Mouse (Mus musculus) B cell, adult 2 months (primary cell): ENCODE results near the gene Fsd2.

Experiments used
- DNase-seq, 2 experiments: peaks; one replicate each; pipeline ENCODE4 v3.0.0; 2022

The Fsd2 gene

DNA sequence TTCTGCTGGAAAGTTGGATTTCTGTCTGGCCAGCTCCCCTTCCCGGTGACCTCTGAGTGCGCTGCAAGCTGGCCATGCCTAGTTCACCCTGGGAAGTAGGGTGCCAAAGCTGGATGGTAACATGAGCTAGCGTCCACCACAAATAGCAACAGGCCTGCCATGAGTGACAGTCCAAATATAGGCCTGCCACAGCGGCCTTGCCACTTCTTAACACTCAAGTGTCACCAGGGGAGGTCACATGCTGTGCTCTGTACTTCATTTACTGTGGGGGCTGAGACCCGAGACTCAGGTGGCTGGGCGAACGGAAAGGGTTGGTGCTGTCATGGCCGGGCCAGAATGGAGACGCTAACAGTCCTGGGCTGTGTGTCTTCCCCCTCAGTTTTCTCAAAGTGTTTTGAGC is at the start of gene Fsd2:
Gene Fsd2 (minus strand): TSS at position 53 of the 400 bp plus-strand sequence.
- no peak for DNase-seq

DNA sequence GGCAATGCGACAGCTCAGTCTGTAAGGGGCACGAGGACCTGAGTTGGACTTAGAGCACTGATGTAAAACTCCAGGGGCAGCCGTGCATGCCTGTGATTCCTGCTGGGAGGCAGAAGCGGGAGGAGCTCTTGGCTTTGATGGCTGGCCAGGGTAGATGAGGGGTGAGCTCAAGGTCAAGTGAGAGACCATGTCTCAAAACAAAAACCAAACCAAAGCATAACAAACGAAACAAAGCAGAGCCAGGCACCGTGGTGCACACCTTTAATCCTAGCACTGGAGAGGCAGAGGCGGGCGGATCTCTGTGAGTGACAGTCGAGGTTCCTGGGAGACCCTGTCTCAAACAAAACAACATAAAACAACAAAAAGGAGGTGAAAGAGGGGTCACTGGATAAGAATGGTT is 48.3 kb upstream of the Fsd2 start:
- no peak for DNase-seq

DNA sequence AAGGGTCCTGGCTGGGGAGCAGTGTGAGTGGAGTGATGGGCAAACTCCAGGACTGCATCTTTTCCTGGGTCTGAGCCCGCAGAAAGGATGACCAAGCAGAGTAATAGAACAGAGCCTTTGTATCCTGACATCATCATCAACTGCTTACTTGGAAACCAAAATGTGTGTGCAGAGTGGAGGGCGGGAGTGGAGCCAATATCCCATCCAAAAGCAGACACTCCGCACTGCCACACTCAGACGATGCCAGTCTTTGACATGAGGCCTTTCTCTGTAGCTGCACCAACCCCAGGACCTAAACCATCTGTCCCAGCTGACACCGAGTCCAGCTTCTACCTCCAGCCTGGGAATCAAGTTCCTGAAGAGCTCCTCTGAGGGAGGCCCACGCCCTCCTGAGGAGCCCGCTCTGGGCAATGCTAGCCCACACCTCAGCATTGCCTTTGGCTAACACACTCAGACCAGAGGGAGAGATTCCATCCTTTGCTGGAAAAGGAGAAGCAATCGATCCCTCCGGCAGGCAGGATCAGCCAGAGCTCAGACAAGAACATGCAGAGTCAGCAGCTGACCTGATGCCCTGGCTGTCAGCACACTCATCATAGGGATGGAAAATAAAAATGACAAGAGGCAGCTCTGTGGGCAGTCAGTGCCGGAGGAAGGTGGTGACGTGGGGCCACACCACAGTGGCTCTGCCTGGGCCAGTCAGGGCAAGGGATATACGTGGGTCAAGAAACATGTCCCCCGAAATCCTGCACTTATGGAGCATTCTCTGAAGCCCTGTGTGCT is 46.3 kb upstream of the Fsd2 start:
- DNase-seq = no peak

DNA sequence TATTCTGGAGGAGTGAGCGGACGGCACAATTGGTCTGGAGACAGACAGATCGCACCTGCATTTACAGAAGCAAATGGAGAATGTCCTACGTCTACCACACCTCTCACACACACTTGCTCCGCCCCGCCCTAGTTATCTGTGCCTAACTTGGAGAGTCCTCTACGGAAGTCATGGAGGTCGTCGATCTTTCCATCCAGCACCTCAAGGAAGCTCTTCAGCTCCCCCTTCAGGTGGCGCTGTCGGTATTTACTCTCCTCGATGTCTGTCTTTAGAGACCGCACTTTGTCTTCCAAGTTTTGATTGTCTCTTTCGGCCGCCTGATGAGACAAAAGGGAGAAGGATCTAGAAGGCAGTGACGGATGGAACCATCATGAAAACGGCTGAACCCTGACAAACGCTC is 43.4 kb upstream of the Fsd2 start:
- DNase-seq = peak in 1 of 2 experiments; percentile 5

DNA sequence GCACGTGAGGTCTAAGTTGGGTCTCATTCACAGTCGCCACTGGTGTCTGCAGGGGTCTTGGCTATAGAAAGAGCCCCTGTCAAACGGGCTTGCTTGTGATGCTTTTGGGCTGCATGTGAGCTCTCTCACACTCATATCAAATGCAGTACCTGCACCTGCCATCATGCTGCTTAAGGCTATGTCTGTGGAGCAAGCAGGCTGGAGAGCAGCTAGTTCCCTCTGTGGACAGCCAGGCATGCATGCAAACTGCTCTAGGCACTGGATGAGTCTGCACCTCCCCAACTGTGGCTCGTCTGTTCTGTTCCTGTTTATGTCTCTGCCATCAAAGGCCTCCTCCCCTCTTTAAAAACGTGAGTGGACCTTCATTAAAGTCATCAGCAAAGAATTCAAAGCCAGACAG is 39.7 kb upstream of the Fsd2 start:
- DNase-seq = no peak

DNA sequence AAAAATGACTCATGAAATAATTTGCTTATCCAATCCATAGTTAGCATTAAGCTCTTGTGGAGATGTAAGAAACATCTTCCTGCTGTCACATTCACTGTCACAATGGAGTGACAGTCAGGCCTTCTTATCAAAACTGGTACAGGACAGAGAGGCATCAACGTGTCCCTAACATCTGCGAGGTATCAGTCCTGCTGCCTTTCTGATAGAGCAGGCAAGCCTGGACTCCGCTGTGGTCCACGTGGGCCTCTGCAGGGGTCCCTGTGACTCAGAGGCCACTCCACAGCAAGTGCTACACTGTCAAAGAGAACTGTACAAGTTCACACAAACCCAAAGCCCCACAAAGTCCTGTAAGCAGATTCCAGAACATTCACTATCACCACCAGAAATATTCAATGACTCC is 38.7 kb upstream of the Fsd2 start:
- DNase-seq = no peak

DNA sequence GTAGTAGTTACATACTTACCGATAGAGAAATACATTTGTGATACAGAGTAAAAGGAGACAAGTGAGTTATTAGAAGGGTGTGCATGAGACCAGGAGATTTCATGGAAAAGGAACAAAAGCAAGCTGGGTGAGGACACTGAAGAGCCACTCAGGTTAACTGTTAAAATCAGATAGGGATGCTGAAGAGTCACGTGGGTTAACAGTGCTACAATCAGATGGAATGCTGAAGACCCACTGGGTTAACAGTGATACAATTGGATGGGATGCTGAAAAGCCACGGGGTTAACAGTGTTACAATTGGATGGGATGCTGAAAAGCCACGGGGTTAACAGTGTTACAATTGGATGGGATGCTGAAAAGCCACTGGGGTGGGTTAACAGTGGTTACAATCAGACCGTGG is 38.2 kb upstream of the Fsd2 start:
- DNase-seq = no peak

DNA sequence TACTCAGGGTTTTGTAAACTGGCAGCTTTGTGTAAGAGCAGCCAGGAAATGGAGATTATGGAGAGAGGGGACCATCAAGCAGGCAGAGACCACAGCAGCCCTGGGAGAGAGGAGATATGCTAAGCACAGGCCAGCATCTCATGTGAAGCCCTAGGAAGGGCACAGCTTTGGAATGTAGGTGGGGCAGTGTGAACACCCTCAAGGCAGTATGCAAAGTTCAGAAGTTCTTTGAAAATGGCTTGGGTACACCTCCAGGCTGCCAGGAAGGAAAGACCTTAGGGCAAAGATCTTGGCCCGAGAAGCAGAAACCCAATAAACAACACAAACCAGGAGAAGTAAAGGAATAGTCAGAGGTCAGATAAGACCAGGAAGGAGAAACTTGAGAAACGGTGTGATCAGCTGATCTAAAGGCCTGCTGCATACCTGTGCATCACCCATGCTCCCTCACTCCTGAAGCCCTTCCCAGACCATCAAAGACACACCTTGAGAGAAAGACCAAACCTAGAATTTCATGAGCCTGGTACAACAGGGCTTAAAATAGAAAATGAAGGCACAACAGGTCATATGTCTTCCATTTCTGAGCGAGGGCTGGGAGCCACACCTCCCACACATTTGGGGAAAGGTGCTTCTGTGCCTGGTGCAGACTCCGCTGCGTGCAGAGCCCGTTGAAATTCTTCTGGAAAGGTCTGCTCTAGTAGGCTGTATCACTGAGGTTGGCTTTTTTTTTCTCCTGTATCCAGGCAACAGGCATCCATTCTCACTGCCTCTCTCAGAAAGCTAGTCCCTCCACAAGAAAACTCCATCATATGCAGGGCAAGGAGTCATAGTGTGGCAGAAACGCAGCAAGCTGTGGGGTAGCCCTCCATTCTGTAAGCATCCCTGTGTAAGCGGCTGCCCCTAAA is 32.9 kb upstream of the Fsd2 start:
- DNase-seq = no peak

DNA sequence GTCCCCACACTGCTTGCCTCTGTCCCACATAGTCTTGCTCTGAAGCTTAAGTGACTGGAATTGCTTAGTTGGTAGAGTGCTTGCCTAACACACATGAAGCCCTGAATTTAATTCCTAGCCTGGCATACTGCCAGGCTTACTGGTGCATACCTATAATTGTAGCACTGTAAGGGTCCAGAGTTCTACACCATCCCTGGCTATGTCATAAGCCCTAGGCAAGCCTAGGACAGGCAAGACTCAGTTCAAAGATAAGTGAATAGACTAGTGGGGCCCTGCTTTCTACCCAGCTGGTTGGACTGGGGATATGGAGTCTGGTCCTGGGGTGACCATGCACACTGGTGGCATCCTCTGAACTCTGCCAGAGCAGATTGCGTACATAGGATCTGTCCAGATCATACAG is 30.9 kb upstream of the Fsd2 start:
- no peak for DNase-seq

DNA sequence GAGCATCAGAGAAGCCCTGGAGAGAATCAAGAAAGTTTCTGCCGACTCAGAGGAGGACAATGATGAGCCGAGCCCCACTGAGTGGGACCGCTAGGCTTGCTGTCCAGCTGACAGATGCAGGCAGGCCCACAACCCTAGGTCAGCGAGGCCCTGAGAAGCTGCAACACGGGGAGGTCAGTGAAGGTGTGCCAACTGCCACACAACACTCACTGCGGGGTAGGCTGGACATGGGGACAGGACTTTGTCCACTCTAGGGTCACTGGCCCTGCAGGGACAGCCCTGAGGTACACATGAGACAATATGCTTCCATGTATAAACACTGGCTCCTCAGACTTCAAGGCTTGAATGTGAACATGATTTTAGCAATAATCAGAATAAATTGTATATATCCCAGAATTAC is 29.3 kb upstream of the Fsd2 start:
- no peak for DNase-seq

DNA sequence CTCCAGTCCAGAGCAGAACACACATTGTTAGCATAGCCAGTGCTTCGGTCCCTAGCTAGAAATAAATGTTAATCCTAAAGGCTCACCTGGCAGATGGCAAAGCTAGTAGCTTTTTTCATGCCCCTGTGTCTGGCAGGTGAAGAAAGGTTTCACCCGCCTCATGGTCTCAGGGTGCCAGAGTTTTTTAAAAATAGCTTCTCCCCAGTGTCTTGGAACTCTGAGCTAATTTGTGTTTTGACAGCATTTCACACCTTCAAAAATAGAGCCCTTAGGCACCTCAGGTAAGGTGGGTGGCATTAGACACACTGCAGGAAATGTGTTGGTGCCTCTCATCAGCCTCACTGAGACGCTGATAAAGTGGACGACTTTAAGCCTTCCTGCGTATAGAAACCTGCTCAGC is 28.3 kb upstream of the Fsd2 start:
- no peak for DNase-seq

DNA sequence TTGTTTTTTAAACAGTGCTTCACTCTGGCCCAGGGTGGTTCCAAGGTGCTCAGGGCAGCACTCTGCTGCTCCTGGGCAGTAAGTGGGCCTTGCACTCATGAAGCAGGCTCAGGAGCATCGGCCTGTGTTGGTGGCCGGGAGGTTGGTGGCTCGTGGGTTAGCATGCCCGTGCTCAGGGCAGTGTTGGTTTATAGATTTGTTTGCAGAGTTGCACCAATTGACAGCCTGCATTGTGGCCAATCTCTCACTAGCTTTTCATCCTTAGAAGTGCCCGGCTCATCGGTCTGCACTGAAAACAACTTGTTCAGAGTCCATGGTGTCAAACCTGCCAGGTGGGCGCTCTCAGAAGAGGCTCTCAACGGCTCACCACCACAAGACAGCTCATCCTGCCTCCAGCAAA is 26.6 kb upstream of the Fsd2 start:
- DNase-seq = no peak

DNA sequence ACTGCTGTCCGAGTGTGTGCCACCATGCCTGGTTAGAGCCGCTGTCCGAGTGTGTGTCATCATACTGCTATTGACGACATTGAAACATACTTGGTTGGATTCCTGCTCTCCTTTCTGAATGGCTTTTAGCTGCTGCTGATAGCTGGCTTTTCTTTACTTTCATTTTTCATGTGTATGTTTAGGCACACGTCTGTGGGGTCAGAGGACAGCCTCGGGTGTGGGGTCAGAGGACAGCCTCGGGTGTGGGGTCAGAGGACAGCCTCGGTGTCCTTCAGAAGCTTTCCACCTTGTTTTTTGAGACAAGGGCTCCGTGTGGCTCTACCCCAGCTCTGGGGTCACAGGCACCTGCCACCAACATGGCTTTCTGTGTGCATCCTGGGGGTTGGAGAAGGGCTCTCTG is 25.9 kb upstream of the Fsd2 start:
- DNase-seq = no peak

DNA sequence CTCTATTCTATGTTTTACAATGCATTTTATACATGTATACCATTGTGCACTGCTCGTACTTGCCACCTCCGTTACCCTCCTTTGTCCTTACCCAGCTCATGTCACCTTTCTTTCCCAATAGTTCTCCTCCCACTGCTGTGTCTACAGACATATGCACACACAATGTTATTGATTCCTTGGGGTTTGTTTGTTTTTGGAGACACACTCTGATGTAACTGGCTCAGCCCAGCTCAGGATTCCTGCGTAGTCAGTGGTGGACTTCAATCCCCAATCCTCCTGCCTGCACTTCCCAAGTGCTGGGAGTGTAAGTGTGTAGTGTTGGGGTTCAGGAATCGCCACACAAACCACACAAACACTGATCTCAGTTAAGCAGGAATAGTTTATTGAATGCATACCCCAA is 20.5 kb upstream of the Fsd2 start:
- DNase-seq = no peak

DNA sequence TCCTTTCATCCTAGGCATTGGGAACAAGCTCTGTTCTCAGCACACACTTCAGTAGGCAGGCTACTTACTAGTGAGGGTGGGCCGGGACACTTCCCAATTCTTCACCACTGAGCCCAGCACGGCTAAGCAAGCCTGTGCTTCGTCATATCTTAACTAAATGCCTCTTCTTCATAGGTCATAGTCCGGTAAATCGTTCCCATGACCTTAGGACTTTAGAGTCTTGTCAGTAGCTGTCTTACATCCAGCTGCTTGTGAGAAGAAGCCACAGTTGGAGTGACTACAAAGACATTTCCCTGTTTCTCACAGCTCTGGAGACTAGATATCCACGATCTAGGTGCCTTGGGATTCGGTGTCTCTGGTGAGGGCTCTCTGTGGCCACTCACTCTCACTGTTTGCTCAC is 18.6 kb upstream of the Fsd2 start:
- no peak for DNase-seq

DNA sequence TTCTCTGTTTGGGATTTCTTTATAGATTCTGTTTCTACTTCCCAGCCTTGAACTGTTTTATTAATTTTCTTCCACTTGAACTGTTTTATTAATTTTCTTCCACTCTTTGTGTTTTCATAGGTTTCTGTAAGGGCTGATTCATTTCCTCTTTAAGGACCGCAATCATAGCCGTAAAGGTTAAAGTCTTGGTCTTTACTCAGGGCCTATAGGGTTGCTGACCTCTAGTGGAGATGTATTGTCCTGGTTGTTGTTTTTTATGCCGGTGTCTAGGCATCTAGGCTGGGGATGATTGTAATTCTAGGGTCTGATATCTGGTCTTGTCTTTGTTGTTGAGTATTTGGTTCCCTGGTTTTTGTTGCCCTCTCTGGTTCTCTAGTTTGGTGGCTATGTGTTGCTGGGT is 16.8 kb upstream of the Fsd2 start:
- DNase-seq = no peak

DNA sequence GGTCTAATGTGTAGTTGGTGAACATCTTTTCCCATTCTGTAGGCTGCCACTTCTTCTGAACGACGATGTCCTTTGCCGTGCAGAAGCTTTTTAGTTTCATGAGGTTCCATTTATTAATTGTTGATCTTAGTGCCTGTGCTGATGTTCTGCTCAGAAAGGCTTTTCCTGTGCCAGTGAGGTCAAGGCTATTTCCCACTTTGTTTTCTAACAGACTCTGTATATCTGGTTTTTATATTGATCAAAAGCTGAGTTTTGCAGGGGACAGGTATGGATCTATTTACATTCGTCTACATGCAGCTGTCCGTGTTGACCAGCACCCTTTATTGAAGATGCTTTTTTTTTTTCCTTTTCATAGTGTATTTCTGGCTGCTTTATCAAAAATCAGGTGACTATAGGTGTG is 12.6 kb upstream of the Fsd2 start:
- no peak for DNase-seq

DNA sequence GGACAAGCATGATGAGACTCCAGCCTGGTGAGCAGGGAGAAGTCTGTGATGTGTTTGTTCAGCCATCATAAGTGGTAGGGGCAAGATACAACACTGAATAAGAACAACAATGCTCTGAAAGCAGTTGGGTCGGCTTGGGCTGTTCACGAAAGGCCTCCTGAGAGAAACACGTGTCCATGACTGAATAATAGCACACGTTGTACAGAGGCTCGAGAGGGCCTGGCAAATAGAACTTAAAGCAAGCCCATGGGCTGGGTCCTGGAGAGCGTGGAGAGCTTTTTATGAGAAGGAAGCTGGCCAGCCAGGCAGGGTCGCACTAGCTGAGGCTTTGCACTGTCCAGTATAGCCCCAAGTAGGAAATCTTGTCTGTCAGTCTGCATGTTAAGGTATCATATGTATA is 11.7 kb upstream of the Fsd2 start:
- no peak for DNase-seq

DNA sequence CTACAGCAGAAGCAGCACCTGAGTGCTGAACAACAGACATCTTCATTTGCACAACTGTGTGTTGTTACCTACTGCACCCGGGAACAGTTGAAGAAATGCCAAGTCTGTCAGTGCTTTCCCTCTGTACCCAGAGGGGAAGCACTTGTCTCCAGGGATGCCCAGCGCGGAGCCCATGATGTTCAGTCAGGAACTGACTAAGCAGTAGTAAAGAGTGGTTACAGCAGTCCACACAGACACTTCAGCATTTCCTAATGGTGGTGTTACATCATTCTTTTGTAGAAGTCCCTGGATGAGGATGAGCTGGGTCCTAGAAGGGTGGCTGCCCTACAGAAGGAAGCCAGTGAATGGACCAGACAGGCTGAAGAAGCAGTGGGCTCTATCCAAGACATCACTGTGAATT is 11.1 kb upstream of the Fsd2 start:
- no peak for DNase-seq

DNA sequence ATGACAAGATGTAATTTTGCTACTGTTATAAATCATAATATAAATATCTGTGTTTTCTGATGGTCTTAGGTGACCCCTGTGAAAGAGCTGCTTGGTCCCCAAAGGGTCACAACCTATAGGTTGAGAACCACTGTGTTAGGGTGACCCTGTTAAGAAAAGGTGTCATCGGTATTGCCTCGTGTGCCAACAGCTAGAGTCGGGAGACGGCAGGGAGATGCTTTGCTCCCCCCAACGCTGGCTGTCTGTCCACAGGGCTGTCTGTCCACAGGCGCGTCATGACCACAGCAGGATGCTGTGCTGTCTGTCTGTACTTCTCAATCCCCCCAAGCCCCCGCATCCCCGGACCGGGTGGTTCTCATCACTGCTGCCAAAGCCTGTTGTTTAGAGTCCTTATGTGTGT is 8.9 kb upstream of the Fsd2 start:
- no peak for DNase-seq

DNA sequence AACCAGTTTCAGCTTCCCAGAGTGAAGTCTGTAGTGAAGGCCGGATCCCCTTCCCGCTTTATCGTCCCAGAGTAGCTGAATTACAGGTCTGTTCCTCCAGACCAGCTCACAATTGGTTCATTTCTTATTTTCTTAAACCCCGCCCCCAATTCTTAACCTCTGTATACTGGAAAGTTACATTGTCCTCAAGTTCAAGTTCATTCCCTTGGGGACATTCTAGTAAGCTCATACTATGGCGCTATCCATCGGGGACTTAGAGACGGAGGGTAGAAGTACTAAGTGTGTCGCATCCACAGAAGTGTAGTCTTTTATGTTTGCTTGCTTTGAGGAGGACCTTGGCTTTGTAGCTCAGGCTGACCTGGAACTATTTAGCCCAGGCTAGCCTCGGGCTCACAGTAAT is 7.1 kb upstream of the Fsd2 start:
- DNase-seq = no peak

DNA sequence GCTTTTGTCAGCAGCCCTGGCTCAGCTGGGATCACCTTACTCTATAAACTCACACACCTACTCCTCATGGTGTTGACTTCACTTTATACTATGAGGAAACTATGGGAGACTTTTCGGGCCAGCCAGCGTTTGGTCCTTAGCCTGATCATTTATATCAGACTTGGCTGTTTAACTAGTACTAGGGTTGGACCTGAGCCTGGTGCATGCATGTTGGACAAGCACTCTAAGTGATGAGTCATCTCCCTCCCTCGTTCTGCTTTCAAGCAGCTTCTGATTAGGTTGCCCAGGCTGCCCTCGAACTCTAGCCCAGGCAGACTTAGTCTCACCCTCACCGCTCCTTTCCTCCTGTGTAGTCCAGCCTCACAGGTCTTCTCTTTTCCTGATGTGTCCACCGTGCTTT is 6.7 kb upstream of the Fsd2 start:
- DNase-seq = no peak

DNA sequence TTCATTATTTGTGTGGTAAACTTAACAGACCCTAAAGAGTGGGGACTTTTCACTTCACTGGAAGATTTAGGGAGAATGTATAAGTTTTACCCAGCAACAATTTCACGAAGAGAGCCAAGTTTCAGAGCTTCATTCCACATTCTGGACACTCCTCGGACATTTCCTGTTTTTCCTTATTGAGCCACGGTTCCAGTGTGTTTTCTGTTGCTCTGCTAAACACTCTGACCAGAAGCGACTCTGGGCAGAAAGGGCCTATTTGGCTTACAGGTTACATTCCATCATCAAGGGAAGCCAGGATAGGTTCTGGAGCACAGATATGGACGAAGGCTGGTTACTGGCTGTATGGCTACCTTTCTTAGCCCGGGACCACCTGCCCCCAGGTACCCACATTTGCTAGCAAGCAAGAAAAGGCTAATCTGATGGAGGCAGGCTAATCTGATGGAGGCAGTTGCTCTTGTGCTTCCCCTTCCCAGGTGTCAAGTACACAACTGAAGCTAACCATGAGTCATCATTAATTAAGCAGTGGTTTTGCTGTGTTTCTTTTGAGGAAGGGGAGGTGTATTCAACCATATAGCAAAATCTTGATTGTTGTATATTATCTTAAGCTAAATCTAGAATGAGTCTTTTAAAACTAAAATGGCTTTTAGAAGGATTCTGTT is 6.0 kb upstream of the Fsd2 start:
- no peak for DNase-seq

DNA sequence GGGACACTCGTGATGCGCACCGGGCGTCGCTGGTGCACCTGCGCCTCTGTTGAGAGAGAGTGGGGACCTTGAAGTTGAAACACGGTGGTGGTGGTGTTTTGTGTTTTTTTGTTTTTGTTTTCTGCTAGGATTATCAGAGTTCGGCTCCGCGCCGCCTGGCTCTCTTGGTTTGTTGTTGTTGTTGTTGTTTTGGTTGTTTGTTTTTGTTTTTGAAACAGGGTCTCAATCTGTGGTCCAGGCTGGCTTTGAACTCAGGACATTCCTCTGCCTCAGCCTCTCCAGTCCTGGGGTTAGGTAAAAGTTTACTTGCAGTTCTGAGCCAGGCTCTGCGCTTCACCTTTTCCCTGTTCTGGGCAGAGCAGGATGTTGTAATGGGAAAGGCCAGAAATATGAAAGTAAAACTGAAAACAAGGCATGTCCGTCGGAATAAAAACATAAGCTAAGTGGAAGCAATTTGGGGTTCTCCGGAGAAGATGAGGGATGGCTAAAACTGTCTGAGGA is 5.2 kb upstream of the Fsd2 start:
- peak in 1 of 2 experiments; percentile 6 for DNase-seq
